Mouse (Mus musculus) testis, adult 2 months (tissue): ENCODE measurements around the gene Cacna1c. TPM values are rescaled to one million over a fixed set of nuclear protein-coding genes. Genes with fewer than 3 reads are reported as not detected.

Source experiments
- H3K27ac ChIP-seq: fragments of 200-500 bp; 2 replicates; pipeline ENCODE4 v1.5.1; 2012; ENCODE audit warnings: low read depth, low read length; ENCODE audit not compliant: control insufficient read depth, insufficient read depth
- H3K27me3 ChIP-seq: fragments of 200-500 bp; 2 replicates; pipeline ENCODE4 v1.6.1; 2012; ENCODE audit warnings: mild to moderate bottlenecking, low read length, moderate library complexity; ENCODE audit not compliant: control insufficient read depth, insufficient read depth
- H3K36me3 ChIP-seq: fragments of 200-500 bp; 2 replicates; pipeline ENCODE4 v1.6.1; 2012; ENCODE audit warnings: mild to moderate bottlenecking, low read length; ENCODE audit not compliant: control insufficient read depth, insufficient read depth
- H3K4me1 ChIP-seq: fragments of 200-500 bp; 2 replicates; pipeline ENCODE4 v1.6.1; 2012; ENCODE audit warnings: low read length; ENCODE audit not compliant: control insufficient read depth, insufficient read depth
- H3K4me3 ChIP-seq: fragments of 200-500 bp; 2 replicates; pipeline ENCODE4 v1.5.1; 2012; ENCODE audit warnings: low read depth, mild to moderate bottlenecking, low read length, moderate library complexity, mixed read lengths; ENCODE audit not compliant: control insufficient read depth
- CTCF ChIP-seq: fragments of 200-500 bp; IDR thresholded peaks from 2 replicates; pipeline ENCODE4 v1.5.1; 2012; ENCODE audit warnings: low read depth, mild to moderate bottlenecking, inconsistent platforms, low read length, moderate library complexity; ENCODE audit not compliant: control insufficient read depth, insufficient read depth, insufficient replicate concordance
- POLR2A ChIP-seq: fragments of 200-500 bp; IDR thresholded peaks from 2 replicates; pipeline ENCODE4 v1.6.1; 2012; ENCODE audit warnings: low read depth, mild to moderate bottlenecking, inconsistent platforms, low read length, moderate library complexity; ENCODE audit not compliant: control insufficient read depth
- polyA plus RNA-seq: library from polyadenylated mRNA; depleted of rRNA; stranded (reverse); fragments of >200 nt; gene quantifications from 2 replicates; pipeline ENCODE4 v1.2.3, GENCODE M21; 2012

The Cacna1c gene
- polyA plus RNA-seq, 1 experiment: 1.8 TPM

DNA sequence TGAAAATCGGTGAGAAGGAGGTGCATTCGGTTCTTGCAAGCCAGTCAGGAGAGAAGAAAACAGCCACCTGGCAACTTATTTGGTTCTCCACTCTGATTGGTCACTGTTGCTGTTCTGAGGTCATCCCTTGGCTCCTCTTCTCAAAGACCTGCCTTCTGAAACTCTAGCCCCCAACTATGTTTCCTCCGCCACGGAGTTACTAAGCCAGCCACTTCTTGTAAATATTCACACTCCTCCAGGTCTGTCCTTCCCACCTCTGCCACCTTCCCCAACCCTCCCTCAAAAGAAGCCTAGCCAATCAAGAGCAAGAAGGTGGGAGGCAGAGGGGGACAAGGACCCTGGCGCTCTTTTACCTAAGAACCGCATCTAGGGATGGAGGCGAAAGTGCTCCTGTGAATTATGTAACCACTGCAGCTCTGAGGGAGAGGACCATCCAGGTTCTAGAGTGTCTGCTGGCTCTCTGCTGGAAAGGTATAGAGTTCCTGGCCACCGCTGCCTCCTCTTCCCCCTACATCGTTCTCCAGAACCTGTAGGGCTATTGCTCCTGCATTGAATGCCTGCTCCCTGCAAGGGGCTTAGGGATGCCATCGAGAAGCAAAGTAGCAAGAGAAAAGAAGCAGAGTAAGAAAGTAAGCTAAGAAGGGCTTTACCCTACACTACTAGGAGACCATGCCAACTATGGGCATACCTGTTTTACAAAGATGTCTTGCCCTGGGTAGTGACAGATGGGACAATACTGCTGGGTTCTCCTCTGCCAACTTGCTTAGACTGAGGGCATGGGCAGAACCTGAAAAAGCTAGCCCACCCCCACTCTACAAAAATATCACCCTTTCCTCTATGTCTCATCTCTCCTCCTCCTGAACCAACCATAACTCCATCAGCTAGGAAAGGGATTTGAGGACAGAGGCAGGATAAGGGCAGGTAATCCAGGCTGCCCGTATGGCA is 90.3 kb downstream of the Cacna1c start:
- TF ChIP-seq POLR2A (no peak), CTCF (no peak)
- Histone ChIP-seq H3K4me1 (peaks cover 7% of the 10 kb centered on the region), H3K36me3 (no peaks in the 10 kb centered on the region), H3K27ac (no peak overlapping the region), H3K4me3 (no peak overlapping the region), H3K27me3 (no peaks in the 10 kb centered on the region)

DNA sequence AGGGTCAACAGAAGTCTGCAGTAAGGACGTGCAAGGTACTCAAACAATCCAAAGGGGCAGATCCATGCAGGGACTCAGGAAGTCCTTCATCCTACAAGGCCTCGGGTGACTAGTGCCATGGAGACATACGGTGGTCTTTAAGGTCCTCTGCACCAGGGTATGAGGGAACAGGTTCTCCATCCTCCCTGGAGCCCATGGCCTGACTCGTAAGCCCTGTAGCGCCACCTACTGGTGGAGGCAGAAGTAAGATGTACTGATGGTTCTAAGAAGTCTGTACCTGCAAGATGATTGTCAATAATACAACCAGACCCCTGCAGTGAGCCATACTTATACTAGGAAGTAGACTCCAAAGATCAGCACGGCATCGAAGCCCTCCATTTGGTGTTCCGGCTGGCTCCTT is 92.0 kb downstream of the Cacna1c start:
- Histone ChIP-seq H3K27me3 (no peaks in the 10 kb centered on the region), H3K36me3 (no peaks in the 10 kb centered on the region), H3K27ac (no peak overlapping the region), H3K4me3 (no peak overlapping the region), H3K4me1 (peaks cover 7% of the 10 kb centered on the region)
- no peak for TF ChIP-seq POLR2A
- peak; percentile 90; the same call in 1 of the 2 replicates for TF ChIP-seq CTCF

DNA sequence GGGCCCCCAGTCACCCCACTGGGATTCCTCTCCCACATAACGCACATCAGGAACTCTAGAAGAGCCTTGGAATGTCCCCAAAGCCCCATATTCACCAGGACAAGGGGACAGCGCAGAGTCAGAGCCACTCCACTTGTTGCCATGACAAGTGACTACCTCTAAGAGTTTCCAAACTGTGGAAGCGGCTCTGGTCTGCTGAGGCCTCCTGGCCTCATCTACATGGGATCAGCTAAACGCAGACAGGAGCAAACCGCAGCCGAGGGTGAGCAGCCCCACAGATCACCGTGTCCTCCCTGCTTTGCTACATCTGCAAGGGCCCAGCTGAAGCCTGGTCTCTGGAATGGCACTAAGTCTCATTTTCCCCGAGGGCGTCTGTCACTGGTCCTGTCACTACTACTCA is 93.3 kb downstream of the Cacna1c start:
- no peak for TF ChIP-seq POLR2A
- no peak for TF ChIP-seq CTCF
- no peaks in the 10 kb centered on the region for H3K27me3 ChIP-seq
- no peak overlapping the region for H3K4me3 ChIP-seq
- H3K36me3 ChIP-seq: no peaks in the 10 kb centered on the region
- H3K4me1 ChIP-seq: peaks cover 2% of the 10 kb centered on the region; the same call in 1 of the 2 replicates
- H3K27ac ChIP-seq: no peak overlapping the region

DNA sequence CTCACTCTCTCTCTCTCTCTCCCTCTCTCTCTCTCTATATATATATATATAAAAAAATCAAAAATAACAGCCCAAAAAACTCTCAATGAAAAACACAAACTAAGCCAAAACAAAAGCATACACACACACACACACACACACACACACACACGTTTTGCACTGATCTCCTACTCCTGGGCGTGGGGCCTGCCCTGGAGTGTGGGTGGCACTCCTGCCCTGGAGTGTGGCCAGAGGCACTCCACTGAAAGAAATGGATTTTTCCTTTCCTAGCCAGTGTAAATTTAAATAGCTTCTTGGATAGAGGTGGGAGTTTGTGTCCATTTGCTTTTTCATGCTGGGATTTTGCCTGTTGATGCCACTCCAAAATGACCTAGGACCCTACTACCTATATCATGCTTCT is 96.9 kb downstream of the Cacna1c start:
- Histone ChIP-seq H3K27ac (no peak overlapping the region), H3K36me3 (no peaks in the 10 kb centered on the region), H3K4me3 (no peak overlapping the region), H3K4me1 (no peaks in the 10 kb centered on the region), H3K27me3 (no peaks in the 10 kb centered on the region)
- no peak for TF ChIP-seq CTCF
- no peak for TF ChIP-seq POLR2A

DNA sequence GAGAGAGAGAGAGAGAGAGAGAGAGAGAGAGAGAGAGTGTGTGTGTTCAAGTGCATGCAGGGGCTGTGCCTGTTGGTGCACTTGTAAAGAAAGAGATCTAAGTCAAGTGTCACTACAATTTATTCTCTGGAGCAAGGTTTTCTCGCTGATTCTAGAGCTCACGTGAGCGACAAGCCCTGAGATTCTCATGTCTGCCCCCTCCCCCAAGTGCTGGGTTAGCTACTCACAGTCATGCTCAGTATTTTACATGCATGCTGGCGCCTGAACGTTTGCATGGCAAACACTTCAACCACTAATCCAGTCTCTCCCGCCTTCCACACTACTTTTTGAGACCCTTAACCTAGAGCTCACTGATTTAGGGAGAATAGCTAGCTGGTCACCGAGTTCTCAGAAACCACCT is 99.7 kb downstream of the Cacna1c start:
- Histone ChIP-seq H3K27ac (no peak overlapping the region), H3K4me1 (no peaks in the 10 kb centered on the region), H3K27me3 (no peaks in the 10 kb centered on the region), H3K4me3 (no peak overlapping the region), H3K36me3 (no peaks in the 10 kb centered on the region)
- TF ChIP-seq POLR2A: no peak
- TF ChIP-seq CTCF: no peak

DNA sequence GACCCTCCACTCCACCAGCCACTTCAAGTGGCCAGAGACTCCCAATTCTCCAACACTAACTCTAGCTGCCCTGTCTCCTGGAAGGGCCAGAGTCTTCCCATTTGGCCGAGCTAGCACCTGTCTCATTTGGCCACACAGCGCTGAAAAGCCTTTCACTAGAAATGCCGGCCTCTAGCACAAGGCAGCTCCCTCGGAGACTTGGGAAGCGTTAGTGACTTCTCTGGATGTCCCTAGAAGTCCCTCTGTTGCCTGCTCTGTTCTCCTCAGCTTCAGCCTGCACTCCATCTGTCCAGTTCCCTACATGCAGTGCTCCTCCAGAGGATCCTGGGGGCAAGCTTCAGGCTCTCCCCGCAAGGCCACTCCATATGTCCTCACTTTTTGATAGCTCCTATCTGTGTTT is 101.1 kb downstream of the Cacna1c start:
- Histone ChIP-seq H3K27me3 (no peaks in the 10 kb centered on the region), H3K36me3 (no peaks in the 10 kb centered on the region), H3K4me1 (no peaks in the 10 kb centered on the region), H3K27ac (no peak overlapping the region), H3K4me3 (no peak overlapping the region)
- no peak for TF ChIP-seq POLR2A

DNA sequence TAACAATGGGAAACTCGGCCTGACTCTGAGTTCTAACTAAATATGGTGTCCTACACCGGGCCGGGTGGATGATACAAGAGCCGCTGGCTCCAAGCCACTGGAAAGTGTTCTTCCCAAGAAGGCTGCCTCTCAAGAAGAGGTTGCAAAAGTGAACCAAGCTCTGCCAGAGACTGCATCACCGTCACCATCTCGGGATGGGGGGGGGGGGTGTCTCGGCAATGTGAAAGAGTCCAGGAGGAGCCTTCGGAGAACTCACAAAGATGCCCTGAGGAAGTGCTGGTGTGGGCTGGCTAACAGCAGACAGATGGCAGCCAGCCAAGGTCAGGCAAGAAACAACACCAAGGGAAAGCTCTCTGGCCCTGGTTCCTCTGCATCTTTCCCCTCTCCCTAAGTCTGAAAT is 107.0 kb downstream of the Cacna1c start:
- TF ChIP-seq CTCF (no peak), POLR2A (no peak)
- Histone ChIP-seq H3K4me1 (no peaks in the 10 kb centered on the region), H3K27me3 (no peaks in the 10 kb centered on the region), H3K27ac (no peak overlapping the region), H3K36me3 (no peaks in the 10 kb centered on the region), H3K4me3 (no peak overlapping the region)
